21 mouse cellular contexts compared by ENCODE assay signal in the genomic region with DNA sequence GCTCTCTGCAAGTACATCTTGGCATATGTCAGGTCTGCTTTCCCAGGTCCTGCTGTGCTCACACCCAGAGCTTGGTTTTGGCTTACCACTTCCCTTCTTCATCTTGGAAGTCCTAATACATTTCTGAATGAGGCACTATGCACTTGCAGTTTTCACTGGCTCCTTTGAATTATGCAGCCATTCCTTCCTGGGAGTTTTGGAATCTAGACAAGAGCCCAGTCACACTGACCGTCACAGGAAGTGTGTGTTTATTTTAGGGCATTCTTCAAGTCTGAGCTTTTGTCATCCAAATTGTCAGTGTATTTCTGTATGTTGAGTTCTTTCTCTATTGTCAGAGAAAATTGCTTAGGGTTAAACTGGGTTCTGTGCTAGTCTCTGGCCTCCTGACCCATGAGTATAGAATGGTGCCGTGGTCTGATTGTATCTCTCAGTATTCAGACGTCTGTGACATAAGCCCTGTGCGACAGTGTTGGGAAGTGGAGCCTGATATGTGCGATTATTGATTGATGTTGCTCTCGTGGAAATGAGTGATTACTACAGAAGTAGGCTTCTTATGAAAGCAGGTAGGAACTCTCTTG.
DNase-seq lines count a peak whose midpoint lies in the region; ATAC-seq and TF ChIP-seq lines count a peak whose summit lies in the region.
"Had no signal": no experiment of that assay in that cellular context is flagged by ENCODE, and none has a peak within 500 bp of the region (broad histone marks: within the 10 kb centered on the region; RNA-seq: fewer than 3 reads in every experiment).

No protein-coding gene starts in this region.

- no peaks in the 10 kb centered on the region for H3K27me3 ChIP-seq in kidney, postnatal 0 days (ENCODE audit: insufficient read depth, low read length)
- no peaks in the 10 kb centered on the region for H3K27me3 ChIP-seq in lung, embryonic 16.5 days (ENCODE audit: control insufficient read depth, insufficient read depth, low read depth, low read length)
- H3K27me3 ChIP-seq: hindbrain, embryonic 15.5 days; limb, embryonic 12.5 days; neural tube, embryonic 13.5 days had no signal

- no peaks in the 10 kb centered on the region for H3K36me3 ChIP-seq in kidney, postnatal 0 days (ENCODE audit: insufficient read depth, low read length)
- H3K36me3 ChIP-seq in lung, embryonic 16.5 days (ENCODE audit: control insufficient read depth, insufficient read depth, low read length), result no peaks in the 10 kb centered on the region
- H3K36me3 ChIP-seq: forebrain, embryonic 10.5 days; heart, embryonic 10.5 days; hindbrain, embryonic 15.5 days; limb, embryonic 12.5 days; neural tube, embryonic 13.5 days had no signal

- H3K27ac ChIP-seq in kidney, postnatal 0 days, result no peak overlapping the region
- H3K27ac ChIP-seq in lung, embryonic 16.5 days (ENCODE audit: low read length), result peak overlapping the region; percentile 31
- H3K27ac ChIP-seq: forebrain, embryonic 10.5 days; heart, embryonic 10.5 days; hindbrain, embryonic 15.5 days; limb, embryonic 12.5 days; liver, embryonic 14.5 days; neural tube, embryonic 13.5 days had no signal

- ATAC-seq in kidney, postnatal 0 days (replicated peaks; ENCODE audit: low FRiP score, low read depth), result no peak
- ATAC-seq in lung, embryonic 16.5 days (ENCODE audit: low read depth), result peak; percentile 74
- ATAC-seq in erythroid progenitor cell, adult 5-6 weeks (replicated peaks; ENCODE audit: low FRiP score, poor library complexity, severe bottlenecking), result no peak
- ATAC-seq: forebrain, embryonic 16.5 days; midbrain, embryonic 16.5 days had no signal

- WGBS in kidney, postnatal 0 days, result 59% methylated on average over 6 of the region's 6 CpGs
- WGBS in lung, embryonic 16.5 days, result 28% methylated on average over 6 of the region's 6 CpGs

- DNase-seq in kidney, postnatal 0 days (ENCODE audit: low spot score), result peak; percentile 27
- DNase-seq in kidney, postnatal 36 days, result no peak
- DNase-seq in lung, adult 18-20 months, result no peak
- DNase-seq in R1 (ENCODE audit: low read depth, low spot score), result peak; percentile 4
- DNase-seq in lung, postnatal 36 days, result peak; percentile 14
- DNase-seq: adrenal gland, postnatal 25 days; cerebellum, adult 8-10 months; gastrocnemius, postnatal 25 days; layer of hippocampus, postnatal 36 days; retina, postnatal 1 day had no signal

- no peak overlapping the region for H3K4me2 ChIP-seq in kidney, postnatal 0 days (ENCODE audit: low read length)
- H3K4me2 ChIP-seq in lung, embryonic 16.5 days (ENCODE audit: low read depth, low read length), result no peak overlapping the region
- H3K4me2 ChIP-seq: hindbrain, embryonic 15.5 days; limb, embryonic 12.5 days; neural tube, embryonic 13.5 days had no signal

- H3K9me3 ChIP-seq in kidney, postnatal 0 days (replicated peaks; ENCODE audit: low read length), result no peaks in the 10 kb centered on the region
- H3K9me3 ChIP-seq in lung, embryonic 16.5 days (ENCODE audit: control insufficient read depth, low read length), result no peaks in the 10 kb centered on the region
- H3K9me3 ChIP-seq: forebrain, embryonic 10.5 days; heart, embryonic 10.5 days; hindbrain, embryonic 15.5 days; limb, embryonic 12.5 days; neural tube, embryonic 13.5 days had no signal

- H3K4me1 ChIP-seq in kidney, postnatal 0 days (replicated peaks; ENCODE audit: insufficient read depth, low read length), result no peaks in the 10 kb centered on the region
- H3K4me1 ChIP-seq in lung, embryonic 16.5 days (replicated peaks; ENCODE audit: control insufficient read depth, insufficient read depth, low read length), result peaks cover 7% of the 10 kb centered on the region
- H3K4me1 ChIP-seq: forebrain, embryonic 10.5 days; limb, embryonic 12.5 days had no signal

- no peak overlapping the region for H3K4me3 ChIP-seq in kidney, postnatal 0 days (replicated peaks; ENCODE audit: low read depth, low read length)
- H3K4me3 ChIP-seq in lung, embryonic 16.5 days (ENCODE audit: low read length), result no peak overlapping the region
- H3K4me3 ChIP-seq: forebrain, embryonic 10.5 days; heart, embryonic 10.5 days; hindbrain, embryonic 15.5 days; limb, embryonic 12.5 days; myocyte; neural tube, embryonic 13.5 days had no signal

- TF ChIP-seq CTCF in kidney, postnatal 0 days (IDR thresholded peaks at IDR 0.05; ENCODE audit: low read depth), result no peak

- no peak overlapping the region for H3K9ac ChIP-seq in kidney, postnatal 0 days (ENCODE audit: low read depth, low read length)
- no peak overlapping the region for H3K9ac ChIP-seq in lung, embryonic 16.5 days (ENCODE audit: low read length)
- H3K9ac ChIP-seq: hindbrain, embryonic 15.5 days; limb, embryonic 12.5 days; liver, embryonic 14.5 days; neural tube, embryonic 13.5 days had no signal

Comparison
In these comparisons a context has a peak if more than half of its experiments do, and no peak if none do; other contexts are left out.
1. DNase-seq: peak in kidney, postnatal 0 days (single experiment), R1 (single experiment) and lung, postnatal 36 days (single experiment); none in kidney, postnatal 36 days (0 of 2) and lung, adult 18-20 months (0 of 2).